Mouse (Mus musculus) myocyte (in vitro differentiated cells): ENCODE measurements around the gene 4930442H23Rik. TPM values are rescaled to one million over a fixed set of nuclear protein-coding genes. Genes with fewer than 3 reads are reported as not detected.

Source experiments
- H3K27me3 ChIP-seq: one replicate; pipeline ENCODE4 v1.6.1; 2011; ENCODE audit not compliant: control insufficient read depth, insufficient read depth, insufficient read length
- H3K36me3 ChIP-seq: one replicate; pipeline ENCODE4 v1.6.1; 2011; ENCODE audit not compliant: control insufficient read depth, insufficient read depth
- H3K4me2 ChIP-seq: one replicate; pipeline ENCODE4 v1.6.1; 2011; ENCODE audit warnings: low read depth, control low read depth
- H3K4me3 ChIP-seq: one replicate; pipeline ENCODE4 v1.5.1; 2011; ENCODE audit warnings: mild to moderate bottlenecking, control low read depth, moderate library complexity
- H3K79me2 ChIP-seq: one replicate; pipeline ENCODE4 v1.6.1; 2011; ENCODE audit not compliant: control insufficient read depth, insufficient read depth
- H3ac ChIP-seq: one replicate; pipeline ENCODE4 v1.6.1; 2011; ENCODE audit not compliant: control insufficient read depth, insufficient read length
- CEBPB ChIP-seq: IDR thresholded peaks from 2 replicates; pipeline ENCODE4 v1.6.1; 2011; ENCODE audit warnings: mild to moderate bottlenecking, moderate library complexity; ENCODE audit not compliant: poor library complexity, insufficient read depth, severe bottlenecking
- E2F4 ChIP-seq: IDR thresholded peaks from one replicate; pipeline ENCODE4 v1.6.1; 2011; ENCODE audit warnings: mild to moderate bottlenecking, control low read depth, moderate library complexity; ENCODE audit not compliant: insufficient read depth
- MAX ChIP-seq: IDR thresholded peaks from one replicate; pipeline ENCODE4 v1.6.1; 2011; ENCODE audit warnings: low read depth, mild to moderate bottlenecking, control low read depth
- MYOD1 ChIP-seq, 3 experiments: IDR thresholded peaks; one replicate each; pipeline ENCODE4 v1.6.1; 2011; ENCODE audit warnings: control low read depth in 2 of 3, low read depth in 2 of 3, mild to moderate bottlenecking in 2 of 3, moderate library complexity in 1 of 3; ENCODE audit not compliant: insufficient read length in 2 of 3, control insufficient read depth in 1 of 3
- MYOG ChIP-seq, 3 experiments: IDR thresholded peaks; one replicate each; pipeline ENCODE4 v1.6.1; 2011; ENCODE audit warnings: control low read depth in 2 of 3, low read depth in 2 of 3, mild to moderate bottlenecking in 2 of 3; ENCODE audit not compliant: insufficient read length in 2 of 3, control insufficient read depth in 1 of 3, insufficient read depth in 1 of 3
- POLR2A ChIP-seq: IDR thresholded peaks from one replicate; pipeline ENCODE4 v1.6.1; 2011; ENCODE audit warnings: low read depth, mild to moderate bottlenecking, control low read depth, moderate library complexity; ENCODE audit not compliant: insufficient read length
- POLR2AphosphoS2 ChIP-seq: IDR thresholded peaks from one replicate; pipeline ENCODE4 v1.6.1; 2011; ENCODE audit warnings: low read depth, control low read depth; ENCODE audit not compliant: insufficient read length
- REST ChIP-seq: IDR thresholded peaks from one replicate; pipeline ENCODE4 v1.6.1; 2011; ENCODE audit warnings: mild to moderate bottlenecking, control low read depth, moderate library complexity; ENCODE audit not compliant: insufficient read depth, insufficient read length
- SRF ChIP-seq: IDR thresholded peaks from one replicate; pipeline ENCODE4 v1.6.1; 2011; ENCODE audit warnings: low read depth; ENCODE audit not compliant: control insufficient read depth, insufficient read length
- TCF12 ChIP-seq: IDR thresholded peaks from one replicate; pipeline ENCODE4 v1.6.1; 2011; ENCODE audit warnings: mild to moderate bottlenecking, control low read depth; ENCODE audit not compliant: poor library complexity, insufficient read depth, severe bottlenecking
- TCF3 ChIP-seq: IDR thresholded peaks from one replicate; pipeline ENCODE4 v1.6.1; 2011; ENCODE audit warnings: low read depth, control low read depth; ENCODE audit not compliant: insufficient read length
- USF1 ChIP-seq: IDR thresholded peaks from one replicate; pipeline ENCODE4 v1.6.1; 2011; ENCODE audit warnings: low read depth, mild to moderate bottlenecking, control low read depth, moderate library complexity
- polyA plus RNA-seq: library from polyadenylated mRNA; unstranded; fragments of >200 nt; fragmentation: generic; extraction: Trizol; gene quantifications from one replicate; pipeline ENCODE4 v1.2.1, GENCODE M21; 2012; ENCODE audit warnings: missing spikeins

4930442H23Rik gene
- polyA plus RNA-seq, 1 experiment, result 0.12 TPM

- H3K36me3 ChIP-seq, result peaks cover 20% of the 10 kb centered on the region
- H3K4me3 ChIP-seq, result no peak overlapping the region
- peak; percentile 75 for TF ChIP-seq POLR2AphosphoS2
- TF ChIP-seq SRF, result no peak
- no peak for TF ChIP-seq E2F4
- peaks cover 19% of the 10 kb centered on the region for H3K79me2 ChIP-seq
- H3K27me3 ChIP-seq, result no peaks in the 10 kb centered on the region
- H3K4me2 ChIP-seq, result no peak overlapping the region
- H3ac ChIP-seq, result no peak overlapping the region
Observed at GRCm38 (mm10) chr10:81151261-81151660, 32.4 kb downstream of the 4930442H23Rik start.

GRCm38 (mm10) chr10:81146296-81146695, 37.4 kb downstream of the 4930442H23Rik start:
- TF ChIP-seq POLR2AphosphoS2, result no peak
- TF ChIP-seq E2F4, result no peak
- no peak for TF ChIP-seq MAX
- no peak for TF ChIP-seq MYOD1 (IDR thresholded peaks at IDR 0.05; ENCODE audit: control insufficient read depth in 1 of 3, insufficient read length in 2 of 3, low read depth in 2 of 3)
- no peak for TF ChIP-seq MYOG (IDR thresholded peaks at IDR 0.05; ENCODE audit: control insufficient read depth in 1 of 3, insufficient read depth in 1 of 3, insufficient read length in 2 of 3, low read depth in 2 of 3)
- TF ChIP-seq USF1, result no peak
- TF ChIP-seq CEBPB, result peak; percentile 45; the same call in 1 of the 2 replicates
- Histone ChIP-seq H3K4me3 (peak overlapping the region; percentile 5), H3K79me2 (peaks cover 62% of the 10 kb centered on the region), H3K36me3 (peaks cover 16% of the 10 kb centered on the region), H3K27me3 (no peaks in the 10 kb centered on the region), H3ac (no peak overlapping the region), H3K4me2 (peak overlapping the region; percentile 72)

GRCm38 (mm10) chr10:81145778-81146177, 37.9 kb downstream of the 4930442H23Rik start:
- Histone ChIP-seq H3K4me2 (peak overlapping the region; percentile 72), H3K4me3 (peak overlapping the region; percentile 5), H3ac (no peak overlapping the region), H3K27me3 (no peaks in the 10 kb centered on the region), H3K36me3 (peaks cover 16% of the 10 kb centered on the region), H3K79me2 (peaks cover 67% of the 10 kb centered on the region)
- TF ChIP-seq MYOD1 (IDR thresholded peaks at IDR 0.05; ENCODE audit: control insufficient read depth in 1 of 3, insufficient read length in 2 of 3, low read depth in 2 of 3) (peak in 1 of 3 experiments; percentile 31), REST (no peak)

- Histone ChIP-seq H3ac (no peak overlapping the region), H3K79me2 (peaks cover 72% of the 10 kb centered on the region), H3K36me3 (peaks cover 13% of the 10 kb centered on the region), H3K27me3 (no peaks in the 10 kb centered on the region), H3K4me2 (peak overlapping the region; percentile 24), H3K4me3 (no peak overlapping the region)
- TF ChIP-seq CEBPB (no peak), MYOD1 (IDR thresholded peaks at IDR 0.05; ENCODE audit: control insufficient read depth in 1 of 3, insufficient read length in 2 of 3, low read depth in 2 of 3) (peak in 2 of 3 experiments; percentile 39 to 62), MYOG (IDR thresholded peaks at IDR 0.05; ENCODE audit: control insufficient read depth in 1 of 3, insufficient read depth in 1 of 3, insufficient read length in 2 of 3, low read depth in 2 of 3) (peak in 2 of 3 experiments; percentile 13 to 80), REST (no peak)
Observed at GRCm38 (mm10) chr10:81145307-81145706, 38.3 kb downstream of the 4930442H23Rik start.

- Histone ChIP-seq H3K27me3 (no peaks in the 10 kb centered on the region), H3K79me2 (peaks cover 78% of the 10 kb centered on the region), H3K36me3 (peaks cover 13% of the 10 kb centered on the region), H3K4me2 (no peak overlapping the region), H3ac (no peak overlapping the region), H3K4me3 (no peak overlapping the region)
- TF ChIP-seq E2F4, result no peak
- no peak for TF ChIP-seq MAX
- TF ChIP-seq SRF, result no peak
- TF ChIP-seq USF1, result no peak
- no peak for TF ChIP-seq TCF3
- TF ChIP-seq TCF12, result no peak
- no peak for TF ChIP-seq MYOG (IDR thresholded peaks at IDR 0.05; ENCODE audit: control insufficient read depth in 1 of 3, insufficient read depth in 1 of 3, insufficient read length in 2 of 3, low read depth in 2 of 3)
- TF ChIP-seq MYOD1 (IDR thresholded peaks at IDR 0.05; ENCODE audit: control insufficient read depth in 1 of 3, insufficient read length in 2 of 3, low read depth in 2 of 3), result no peak
- no peak for TF ChIP-seq POLR2A
- no peak for TF ChIP-seq REST
- TF ChIP-seq POLR2AphosphoS2, result no peak
- TF ChIP-seq CEBPB, result no peak
Observed at GRCm38 (mm10) chr10:81144667-81145066, 39.0 kb downstream of the 4930442H23Rik start.
